Mouse (Mus musculus) thymus, adult 18-20 months (tissue): ENCODE results near the gene Sbf2.

ENCODE experiments used
- DNase-seq, 2 experiments: peaks; one replicate each; pipeline ENCODE4 v3.0.0; 2022; ENCODE audit warnings: mixed read lengths in 2 of 2

Gene Sbf2

DNA sequence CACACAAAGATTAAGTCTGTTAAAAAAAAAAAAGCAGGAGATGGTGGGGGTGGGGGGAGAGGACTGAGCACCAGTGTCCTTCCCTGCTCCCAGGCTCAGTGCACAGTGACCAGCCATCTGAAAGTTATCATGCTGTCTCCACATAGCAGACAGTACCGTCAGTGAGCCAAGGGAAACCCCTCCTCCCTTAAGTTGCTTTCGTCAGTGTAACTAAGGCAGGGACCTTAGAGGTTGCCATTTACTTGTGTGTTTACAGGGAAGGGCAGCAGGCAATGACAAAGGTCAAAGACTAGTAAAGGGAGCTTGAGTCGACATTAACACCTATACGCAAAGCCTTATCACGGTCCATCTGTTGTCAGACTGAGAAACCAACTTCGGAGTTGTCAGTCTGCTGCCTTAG is 311.8 kb downstream of the Sbf2 start:
- DNase-seq = no peak

DNA sequence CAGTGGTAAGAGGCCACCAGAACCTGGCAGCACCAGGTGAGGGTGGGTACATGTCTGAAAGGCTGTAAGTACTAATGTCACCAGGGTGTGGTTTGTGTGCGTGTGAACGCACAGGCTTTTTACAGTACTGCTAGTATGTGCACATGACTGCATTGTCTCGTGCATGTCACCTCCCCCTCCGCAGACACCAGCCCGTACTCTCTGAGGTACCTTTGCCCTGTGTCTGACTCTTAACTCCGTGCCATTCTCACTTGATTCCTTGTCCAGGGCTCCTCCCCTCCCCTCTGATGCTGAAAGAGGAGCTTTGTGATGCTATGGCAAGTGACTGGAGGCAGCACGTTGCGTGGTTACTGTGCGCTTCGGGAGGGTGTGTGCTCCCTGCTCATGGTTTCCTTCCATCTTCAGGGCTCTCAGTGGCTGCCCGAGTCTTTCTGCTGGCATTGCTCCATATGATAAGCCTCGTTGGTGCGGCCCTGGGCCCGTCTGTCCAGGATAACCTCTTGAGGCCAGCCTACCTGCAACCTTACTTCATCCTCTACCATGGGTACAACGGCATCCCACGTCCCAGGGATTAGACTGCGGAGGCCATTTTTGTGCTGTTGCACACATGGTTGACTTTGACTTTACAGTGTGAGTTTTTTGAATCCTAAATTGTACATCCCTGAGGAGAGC is 315.8 kb downstream of the Sbf2 start:
- no peak for DNase-seq

GRCm38 (mm10) chr7:110298090-110298489 is 316.6 kb downstream of the Sbf2 start:
- DNase-seq = no peak

DNA sequence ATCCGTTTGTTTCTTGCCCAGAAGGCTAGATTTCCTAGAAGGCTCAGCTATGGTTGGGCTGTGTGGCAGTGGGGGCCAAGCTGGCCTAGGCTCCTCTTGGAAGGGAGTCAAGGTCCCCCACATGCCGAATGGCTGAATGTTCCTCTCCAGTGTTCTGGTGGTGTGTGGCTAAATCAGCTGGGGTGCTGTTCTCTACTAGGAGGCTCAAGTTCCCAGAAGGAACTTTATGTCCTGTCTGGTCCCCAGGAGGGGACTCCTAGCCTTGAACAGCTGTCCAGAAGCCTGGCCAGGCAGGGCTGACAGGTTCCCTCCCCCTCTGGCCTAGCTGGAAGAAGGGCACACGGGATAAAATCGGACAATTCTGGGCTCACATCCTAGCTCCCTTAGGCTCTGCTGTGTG is 317.1 kb downstream of the Sbf2 start:
- DNase-seq = no peak

GRCm38 (mm10) chr7:110296889-110297603 is 317.7 kb downstream of the Sbf2 start:
- no peak for DNase-seq

GRCm38 (mm10) chr7:110289647-110290046 is 325.1 kb downstream of the Sbf2 start:
- no peak for DNase-seq

GRCm38 (mm10) chr7:110288731-110289191 is 326.0 kb downstream of the Sbf2 start:
- no peak for DNase-seq

DNA sequence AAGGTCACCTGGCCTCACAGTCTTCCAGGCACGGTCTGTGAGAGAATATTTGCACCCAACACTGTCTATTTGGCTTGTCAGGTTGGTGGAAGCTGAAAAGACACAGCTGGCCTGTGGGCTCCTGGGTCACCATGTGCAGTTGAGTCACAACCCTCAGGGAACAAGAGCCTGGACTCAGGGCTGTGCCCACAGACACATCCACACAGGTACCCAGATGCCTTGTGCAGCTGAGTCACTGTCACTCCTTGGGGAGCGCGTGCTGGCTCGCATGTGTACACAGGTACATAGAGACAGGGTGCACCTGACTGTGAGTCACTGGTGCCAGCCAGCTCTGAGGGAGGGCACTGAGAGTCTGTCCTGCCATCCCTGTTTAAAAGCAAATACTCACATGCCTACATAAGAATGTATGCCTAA is 326.5 kb downstream of the Sbf2 start:
- no peak for DNase-seq

DNA sequence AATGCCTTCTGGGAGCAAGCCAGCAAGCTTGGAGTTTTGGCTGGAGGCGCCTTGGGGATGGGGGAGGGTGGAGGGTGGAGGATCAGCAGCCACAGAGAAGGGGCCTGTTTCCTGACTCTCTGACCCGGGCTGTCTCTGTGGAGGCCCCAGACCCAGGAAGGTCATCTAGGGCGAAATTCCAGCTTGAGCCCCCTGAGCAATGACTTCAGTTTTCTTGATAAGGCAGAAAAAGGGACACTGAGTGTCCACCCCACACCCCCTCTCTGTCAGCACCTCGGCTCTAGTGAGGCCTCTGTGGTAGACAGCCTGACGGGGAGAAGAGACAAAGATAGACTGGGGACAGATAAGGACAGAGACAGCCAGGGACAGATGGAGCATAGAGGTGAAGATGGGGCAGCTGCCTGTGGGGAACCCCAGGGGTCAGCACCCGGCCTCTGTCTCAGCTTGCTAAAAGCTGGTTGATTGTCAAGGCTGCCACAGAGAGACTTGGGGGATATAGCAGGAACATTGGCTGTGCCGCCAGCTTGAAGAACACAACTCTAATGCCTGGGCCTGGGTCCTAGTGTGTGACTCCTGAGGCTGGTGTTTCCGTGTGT is 327.1 kb downstream of the Sbf2 start:
- no peak for DNase-seq

- peak; percentile 33 to 47 for DNase-seq
Observed at GRCm38 (mm10) chr7:110286838-110287475, 327.8 kb downstream of the Sbf2 start.

- peak in 1 of 2 experiments; percentile 29 for DNase-seq
Observed at GRCm38 (mm10) chr7:110286198-110286732, 328.5 kb downstream of the Sbf2 start.

- DNase-seq = no peak
Observed at GRCm38 (mm10) chr7:110285849-110286151, 328.9 kb downstream of the Sbf2 start.

- DNase-seq = no peak
Observed at GRCm38 (mm10) chr7:110285076-110285848, 329.5 kb downstream of the Sbf2 start.

DNA sequence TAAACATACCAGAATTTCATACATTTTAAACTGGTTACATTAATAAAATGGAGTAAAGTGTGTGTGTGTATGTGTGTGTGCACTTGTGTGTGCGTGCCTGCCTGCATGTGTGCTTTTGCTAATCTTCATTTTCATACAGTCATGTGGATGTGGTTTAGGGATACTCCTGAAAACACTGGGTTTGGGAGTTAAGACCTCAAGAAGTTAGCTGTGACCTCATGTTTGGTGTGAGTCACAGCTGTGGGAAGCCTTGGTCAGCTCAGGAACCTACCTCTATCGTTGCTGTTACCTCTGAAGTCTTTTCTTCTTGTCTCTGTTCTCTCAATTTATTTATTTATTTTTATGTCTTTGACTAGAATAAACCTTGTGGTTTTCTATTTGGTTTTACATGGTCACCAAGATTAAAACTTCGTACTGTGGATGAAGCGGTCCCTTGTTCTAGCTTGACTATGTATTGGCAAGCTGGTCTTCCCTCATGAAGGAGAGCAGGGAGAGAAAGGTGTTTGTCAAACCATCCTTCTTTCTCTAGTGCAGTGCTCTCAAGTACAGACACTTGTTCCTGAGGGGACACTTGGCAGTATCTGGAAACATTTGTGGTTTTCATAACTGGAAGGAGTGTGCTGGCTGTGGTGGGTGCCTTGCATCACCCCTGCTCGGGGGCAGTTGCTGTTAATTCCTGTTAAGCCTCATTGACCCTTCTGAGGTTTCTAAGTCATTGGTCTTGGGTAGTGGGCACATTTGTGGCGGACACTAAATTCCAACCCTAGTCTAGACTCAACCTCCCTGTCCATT is 331.0 kb downstream of the Sbf2 start:
- no peak for DNase-seq

DNA sequence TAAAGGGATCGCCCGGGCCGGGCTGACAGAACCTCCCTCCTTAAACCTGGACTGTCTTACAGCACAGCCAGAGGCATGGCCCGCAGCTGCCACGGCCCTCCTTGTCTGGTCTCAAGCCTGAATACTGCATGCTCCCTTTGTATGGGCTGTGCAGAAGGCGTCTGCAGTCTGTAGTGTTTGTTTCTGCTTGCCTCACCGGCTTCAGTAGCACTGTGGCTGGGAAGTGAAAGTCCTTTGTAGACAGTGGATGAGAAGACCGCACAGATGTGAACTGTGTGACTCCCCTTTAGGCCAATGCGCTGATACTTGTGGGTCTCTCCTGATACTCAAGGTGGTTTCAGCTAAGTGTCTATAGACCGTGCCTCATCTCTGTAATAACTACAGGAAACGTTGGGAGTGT is 331.9 kb downstream of the Sbf2 start:
- no peak for DNase-seq

DNA sequence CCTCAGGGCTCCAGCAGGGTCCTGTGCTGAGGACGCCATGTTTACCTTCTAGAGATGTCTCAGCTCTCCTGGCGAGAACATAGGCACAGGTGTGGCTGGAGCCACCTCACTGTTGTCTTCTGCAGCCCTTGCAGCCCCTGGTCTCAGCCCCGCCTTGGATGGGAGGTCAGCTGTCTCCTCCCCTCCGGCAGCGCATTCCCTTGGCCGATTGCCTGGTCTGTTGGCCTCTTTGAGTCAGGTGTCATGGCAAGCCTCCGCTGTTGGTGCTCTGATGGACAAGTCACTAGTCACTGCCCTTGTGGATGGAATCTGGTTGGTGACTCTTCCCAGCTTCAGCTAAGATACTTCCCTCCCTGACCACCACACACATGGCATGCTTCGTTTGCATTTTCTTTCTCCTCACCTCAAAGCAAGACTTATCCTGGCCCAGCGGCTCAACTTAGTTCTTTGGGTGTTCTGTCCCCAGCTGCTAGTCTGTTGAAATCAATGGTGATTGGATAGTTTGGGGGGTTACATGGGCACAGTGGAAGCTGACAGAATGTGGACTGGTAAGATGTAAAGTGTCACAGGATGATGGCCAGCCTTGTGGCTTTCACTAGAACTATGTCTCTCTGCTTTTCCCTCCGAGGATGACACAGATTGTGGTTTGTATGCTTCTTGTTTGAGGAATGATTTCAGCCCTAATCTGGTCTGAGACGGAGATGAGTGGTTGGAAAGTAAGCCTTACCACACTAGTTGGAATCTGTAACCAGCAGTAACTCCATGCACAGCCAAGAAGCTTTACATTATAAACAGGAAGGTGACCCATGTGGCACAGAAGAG is 333.1 kb downstream of the Sbf2 start:
- DNase-seq = no peak

GRCm38 (mm10) chr7:110279183-110279582 is 335.5 kb downstream of the Sbf2 start:
- no peak for DNase-seq

- DNase-seq = no peak
Observed at GRCm38 (mm10) chr7:110277734-110278245, 336.9 kb downstream of the Sbf2 start.

DNA sequence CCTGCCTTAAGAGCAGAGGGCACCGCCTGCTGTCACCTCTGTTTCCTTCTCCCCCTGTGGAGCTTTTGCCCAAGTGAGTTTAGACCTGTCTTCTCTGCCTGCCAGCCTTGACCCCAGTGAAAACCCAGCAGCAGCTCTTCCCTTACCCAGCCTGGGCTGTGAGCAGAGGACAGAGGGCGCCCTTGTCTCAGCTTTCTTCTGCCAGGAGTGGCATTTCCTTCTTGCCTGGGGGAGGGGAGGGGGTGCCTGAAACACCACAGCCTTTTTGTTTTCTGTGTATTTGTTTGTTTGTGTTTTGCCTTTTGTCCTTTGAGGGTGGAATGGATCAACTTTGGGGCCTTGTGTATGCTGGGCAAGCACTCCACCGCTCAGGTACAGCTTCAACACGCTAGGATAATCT is 342.3 kb downstream of the Sbf2 start:
- no peak for DNase-seq

- no peak for DNase-seq
Observed at GRCm38 (mm10) chr7:110271814-110272213, 342.9 kb downstream of the Sbf2 start.

GRCm38 (mm10) chr7:110270455-110270854 is 344.3 kb downstream of the Sbf2 start:
- no peak for DNase-seq
